Comparison of ENCODE assay signal across 16 mouse cellular contexts in genomic region chr15:27327744-27328143, GRCm38 (mm10).
"Had no signal": no experiment of that assay in that cellular context is flagged by ENCODE, and none has a peak within 500 bp of the region (broad histone marks: within the 10 kb centered on the region; RNA-seq: fewer than 3 reads in every experiment).

No protein-coding gene starts in this region.

- H3K27me3 ChIP-seq: neural tube, embryonic 13.5 days; neural tube, embryonic 15.5 days; stomach, embryonic 15.5 days had no signal

- H3K9ac ChIP-seq: neural tube, embryonic 13.5 days; neural tube, embryonic 15.5 days; stomach, embryonic 15.5 days had no signal

- H3K36me3 ChIP-seq: neural tube, embryonic 13.5 days; neural tube, embryonic 15.5 days; stomach, embryonic 15.5 days had no signal

- H3K4me3 ChIP-seq: neural tube, embryonic 13.5 days; neural tube, embryonic 15.5 days; stomach, embryonic 15.5 days had no signal

- H3K9me3 ChIP-seq: neural tube, embryonic 13.5 days; neural tube, embryonic 15.5 days; stomach, embryonic 15.5 days had no signal

- H3K4me2 ChIP-seq: neural tube, embryonic 13.5 days; neural tube, embryonic 15.5 days; stomach, embryonic 15.5 days had no signal

- H3K27ac ChIP-seq: neural tube, embryonic 13.5 days; neural tube, embryonic 15.5 days; stomach, embryonic 15.5 days; stomach, postnatal 0 days had no signal

- DNase-seq: retina, postnatal 1 day; right cerebral cortex, adult 18-20 months; right cerebral cortex, postnatal 14 days; right cerebral cortex, postnatal 25 days; right cerebral cortex, postnatal 4 days; spleen, adult 18-20 months; thymus, adult 18-20 months; thymus, adult 2 months; thymus, postnatal 14 days; thymus, postnatal 25 days; thymus, postnatal 36 days; thymus, postnatal 4 days had no signal

- H3K4me1 ChIP-seq: stomach, embryonic 15.5 days had no signal
